Mouse (Mus musculus) heart, adult 2 months (tissue): ENCODE measurements around the gene Gm49510. TPM values are rescaled to one million over a fixed set of nuclear protein-coding genes. Genes with fewer than 3 reads are reported as not detected.
"Not testable (repeated sequence)": the region's sequence is repeated elsewhere in the genome, so short reads cannot be mapped to it uniquely, and the experiment has no call there.

Experiments used
- DNase-seq, 2 experiments: peaks; one replicate each; pipeline ENCODE4 v3.0.0; 2021
- H3K27ac ChIP-seq: fragments of 200-600 bp; 2 replicates; pipeline ENCODE4 v1.8.1; 2022
- H3K27me3 ChIP-seq: fragments of 200-500 bp; 2 replicates; pipeline ENCODE4 v1.6.1; 2012; ENCODE audit warnings: mild to moderate bottlenecking, low read length, inconsistent platforms, mixed read lengths; ENCODE audit not compliant: control insufficient read depth, insufficient read depth
- H3K36me3 ChIP-seq: fragments of 200-500 bp; 2 replicates; pipeline ENCODE4 v1.6.1; 2012; ENCODE audit warnings: low read length, inconsistent platforms; ENCODE audit not compliant: control insufficient read depth, insufficient read depth
- H3K4me1 ChIP-seq: fragments of 200-500 bp; 2 replicates; pipeline ENCODE4 v1.6.1; 2011; ENCODE audit warnings: low read length; ENCODE audit not compliant: control insufficient read depth, insufficient read depth
- H3K4me3 ChIP-seq: fragments of 200-600 bp; 2 replicates; pipeline ENCODE4 v1.8.1; 2022
- H3K79me2 ChIP-seq: fragments of 200-500 bp; replicated peaks from 2 replicates; pipeline ENCODE4 v1.6.1; 2012; ENCODE audit warnings: mild to moderate bottlenecking, inconsistent platforms, low read length, moderate library complexity, mixed read lengths; ENCODE audit not compliant: control insufficient read depth, insufficient read depth
- H3K9ac ChIP-seq: fragments of 200-500 bp; 2 replicates; pipeline ENCODE4 v1.6.1; 2012; ENCODE audit warnings: low read depth, mild to moderate bottlenecking, control low read depth, inconsistent platforms, low read length, mixed read lengths
- CTCF ChIP-seq: fragments of 200-600 bp; IDR thresholded peaks from 2 replicates; pipeline ENCODE4 v1.8.1; 2022; ENCODE audit warnings: antibody characterized with exemption, mild to moderate bottlenecking, moderate library complexity
- EP300 ChIP-seq: fragments of 200-500 bp; IDR thresholded peaks from 2 replicates; pipeline ENCODE4 v1.6.1; 2011; ENCODE audit warnings: low read depth, low read length, control low read depth; ENCODE audit not compliant: insufficient read depth
- POLR2A ChIP-seq: fragments of 200-500 bp; IDR thresholded peaks from 2 replicates; pipeline ENCODE4 v1.6.1; 2011; ENCODE audit warnings: mild to moderate bottlenecking, low read depth, low read length, control low read depth; ENCODE audit not compliant: insufficient read depth
- WGBS: fragments of 180-500 bp; shearing (Covaris S2); methylation state at CpG from one replicate; pipeline ENCODE4 v1.1.7; 2018; 5-methylcytosine and 5-hydroxymethylcytosine counted together
- intact Hi-C: fragments of 180-260 bp; cut with DNase I; formaldehyde crosslinking; loops from one replicate; pipeline ENCODE4 v1.15.1; 2025
- polyA plus RNA-seq: library from polyadenylated mRNA; depleted of rRNA; stranded (reverse); fragments of >200 nt; gene quantifications from 2 replicates; pipeline ENCODE4 v1.2.3, GENCODE M21; 2012
- total RNA-seq, 2 experiments: library from RNA; stranded (reverse); gene quantifications; 2 replicates each; pipeline ENCODE4 v1.2.3; 2021

Gm49510 gene
- total and polyA plus RNA-seq, 3 experiments, result 0.04 TPM; not detected in 2

DNA sequence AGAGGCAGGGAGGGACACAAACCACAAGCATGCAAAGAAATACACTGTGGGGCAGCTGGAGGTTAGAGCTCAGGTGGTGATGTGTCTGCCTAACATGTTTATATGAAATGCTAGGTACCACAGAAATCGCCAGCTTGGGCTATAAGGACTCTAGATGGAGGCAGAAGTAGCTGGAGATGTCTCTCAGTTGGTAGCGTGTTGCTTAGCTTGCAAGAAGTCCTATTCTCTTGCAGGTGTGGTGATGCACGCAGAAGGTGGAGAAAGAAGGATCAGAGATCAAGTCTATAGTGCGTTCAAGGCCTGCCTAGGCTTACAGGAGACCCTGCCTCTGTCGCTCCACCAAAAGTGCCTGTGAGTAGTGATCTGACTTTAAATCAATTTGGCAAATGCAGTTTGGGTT is 23.9 kb upstream of the Gm49510 start:
- H3K4me3 ChIP-seq, result no peak overlapping the region
- no peaks in the 10 kb centered on the region for H3K27me3 ChIP-seq
- peaks cover 5% of the 10 kb centered on the region for H3K4me1 ChIP-seq
- no peak overlapping the region for H3K27ac ChIP-seq
- no peaks in the 10 kb centered on the region for H3K36me3 ChIP-seq
- no peak overlapping the region for H3K9ac ChIP-seq
- intact Hi-C loops, result no loop called here
- no peaks in the 10 kb centered on the region for H3K79me2 ChIP-seq
- no peak for DNase-seq
- no peak for TF ChIP-seq EP300
- TF ChIP-seq POLR2A, result no peak
- no peak for TF ChIP-seq CTCF
- 93% methylated on average over 5 of the region's 5 CpGs for WGBS

DNA sequence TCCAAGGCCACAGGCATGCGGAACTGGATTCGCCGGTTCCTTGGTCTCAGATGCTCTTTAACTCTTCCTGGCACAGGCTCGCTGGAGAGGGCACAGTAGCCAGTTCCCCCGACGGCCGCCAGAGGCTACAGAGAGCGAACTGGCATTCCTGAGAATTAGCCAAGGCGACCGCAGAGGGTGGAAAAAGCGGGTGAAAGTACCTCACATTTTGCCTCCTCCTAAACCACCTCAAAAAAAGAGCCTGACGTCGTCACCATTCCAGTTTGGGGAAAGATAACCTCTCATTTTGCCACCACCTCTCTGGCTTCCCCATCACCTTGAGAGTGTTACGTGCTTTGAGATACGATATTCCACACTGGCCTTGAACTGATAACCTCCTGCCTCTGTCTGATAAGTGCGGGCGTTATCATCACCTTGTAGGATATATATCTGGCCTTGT is 23.2 kb upstream of the Gm49510 start:
- WGBS, result 4% methylated on average over 17 of the region's 17 CpGs
- TF ChIP-seq CTCF, result peak; percentile 91
- no peak for TF ChIP-seq EP300
- TF ChIP-seq POLR2A, result peak; percentile 47; the same call in 1 of the 2 replicates
- Histone ChIP-seq H3K36me3 (no peaks in the 10 kb centered on the region), H3K4me3 (peak overlapping the region; percentile 85), H3K79me2 (no peaks in the 10 kb centered on the region), H3K4me1 (peaks cover 5% of the 10 kb centered on the region), H3K9ac (peak overlapping the region; percentile 57), H3K27me3 (no peaks in the 10 kb centered on the region), H3K27ac (peak overlapping the region; percentile 99)
- intact Hi-C loops, result no loop called here
- DNase-seq, result peak; percentile 76 to 79

DNA sequence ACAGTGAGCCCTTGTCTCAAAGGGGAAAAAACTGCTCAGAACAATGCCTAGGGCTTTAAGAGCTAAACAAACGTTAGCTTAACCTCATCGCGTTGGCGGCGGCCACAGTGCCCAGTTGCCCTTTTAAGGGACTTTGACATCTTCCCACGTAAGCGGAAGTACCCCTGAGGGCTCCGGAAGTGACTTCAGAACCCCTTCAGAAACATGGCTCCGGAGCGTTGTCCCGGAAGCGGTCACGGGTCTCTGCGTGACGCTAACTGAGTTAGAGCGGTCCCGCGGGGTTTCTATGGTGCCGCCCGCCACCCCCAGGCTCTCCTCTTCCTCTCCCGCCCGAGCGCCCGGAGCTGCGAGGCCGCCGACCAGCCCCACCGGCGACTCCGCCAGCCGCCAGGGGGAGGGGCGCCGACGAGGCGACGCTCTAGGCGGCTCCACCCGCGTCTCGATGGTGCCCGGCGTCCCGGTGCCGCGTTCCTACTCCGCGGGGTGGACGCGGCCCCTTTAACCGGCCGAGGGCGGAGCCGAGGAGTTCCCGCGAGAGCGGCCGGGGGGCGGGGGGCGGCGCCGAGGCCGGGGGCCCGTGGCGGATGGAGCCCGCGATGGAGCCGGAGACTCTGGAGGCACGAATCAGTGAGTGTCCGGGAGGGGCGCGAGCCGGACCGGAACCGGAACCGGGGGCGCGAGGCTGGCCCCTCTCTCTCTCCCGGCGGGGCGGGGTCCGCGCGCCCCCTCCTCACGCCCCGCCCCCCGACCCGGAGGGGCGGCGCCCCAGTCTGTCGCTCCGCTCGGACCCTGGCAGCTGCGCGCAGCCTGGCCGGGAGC is 22.3 kb upstream of the Gm49510 start, which contains the start of gene Gga1:
Gene Gga1 (plus strand): TSS at position 200 of the 819 bp plus-strand sequence.
- Histone ChIP-seq H3K4me3 (peak within 1 kb of the TSS; percentile 85), H3K4me1 (peaks cover 5% of the 10 kb centered on the region), H3K36me3 (no peaks in the 10 kb centered on the region), H3K27ac (peak within 1 kb of the TSS; percentile 99), H3K79me2 (no peaks in the 10 kb centered on the region), H3K27me3 (no peaks in the 10 kb centered on the region), H3K9ac (peak within 1 kb of the TSS; percentile 86)
- intact Hi-C loops, result no loop called here
- TF ChIP-seq CTCF (peak; percentile 53), POLR2A (peak; percentile 91), EP300 (peak; percentile 59)
- peak; percentile 92 to 95 for DNase-seq
- under 1% methylated on average over 69 of the region's 95 CpGs for WGBS

DNA sequence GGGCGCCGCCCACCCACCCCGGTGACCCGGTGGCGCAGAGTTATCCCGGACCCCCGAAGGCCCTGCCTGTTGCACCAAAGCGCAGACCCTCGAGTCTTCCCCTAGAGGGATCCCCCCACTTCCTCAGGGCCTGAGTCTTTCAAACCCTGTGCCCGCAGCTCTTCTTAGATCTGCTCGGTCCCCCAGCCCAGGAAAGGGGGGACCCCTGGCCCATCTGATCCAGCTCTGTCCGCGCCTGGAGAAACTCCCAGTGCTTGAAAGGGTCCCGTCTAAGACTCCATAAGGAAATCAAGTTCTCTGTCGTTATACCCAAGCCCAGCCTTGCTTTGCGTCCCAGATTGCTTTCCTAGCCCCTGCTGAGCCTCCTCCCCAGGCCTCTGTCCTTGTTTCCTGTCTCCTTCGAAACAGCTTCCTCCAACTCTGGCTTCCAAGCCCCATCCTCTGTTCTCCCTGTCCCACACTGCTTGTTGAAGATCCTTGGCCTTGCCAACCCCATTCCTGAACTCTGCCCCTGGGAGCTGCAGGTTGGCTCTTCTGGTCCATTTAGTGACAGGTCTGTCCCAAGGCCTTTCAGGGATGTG is 21.6 kb upstream of the Gm49510 start:
- Histone ChIP-seq H3K79me2 (no peaks in the 10 kb centered on the region), H3K36me3 (no peaks in the 10 kb centered on the region), H3K4me1 (peaks cover 5% of the 10 kb centered on the region), H3K9ac (peak overlapping the region; percentile 86), H3K27me3 (no peaks in the 10 kb centered on the region), H3K27ac (peak overlapping the region; percentile 99), H3K4me3 (peak overlapping the region; percentile 85)
- intact Hi-C loops, result no loop called here
- DNase-seq, result no peak
- TF ChIP-seq CTCF (no peak), EP300 (no peak), POLR2A (no peak)
- 1% methylated on average over 17 of the region's 17 CpGs for WGBS

DNA sequence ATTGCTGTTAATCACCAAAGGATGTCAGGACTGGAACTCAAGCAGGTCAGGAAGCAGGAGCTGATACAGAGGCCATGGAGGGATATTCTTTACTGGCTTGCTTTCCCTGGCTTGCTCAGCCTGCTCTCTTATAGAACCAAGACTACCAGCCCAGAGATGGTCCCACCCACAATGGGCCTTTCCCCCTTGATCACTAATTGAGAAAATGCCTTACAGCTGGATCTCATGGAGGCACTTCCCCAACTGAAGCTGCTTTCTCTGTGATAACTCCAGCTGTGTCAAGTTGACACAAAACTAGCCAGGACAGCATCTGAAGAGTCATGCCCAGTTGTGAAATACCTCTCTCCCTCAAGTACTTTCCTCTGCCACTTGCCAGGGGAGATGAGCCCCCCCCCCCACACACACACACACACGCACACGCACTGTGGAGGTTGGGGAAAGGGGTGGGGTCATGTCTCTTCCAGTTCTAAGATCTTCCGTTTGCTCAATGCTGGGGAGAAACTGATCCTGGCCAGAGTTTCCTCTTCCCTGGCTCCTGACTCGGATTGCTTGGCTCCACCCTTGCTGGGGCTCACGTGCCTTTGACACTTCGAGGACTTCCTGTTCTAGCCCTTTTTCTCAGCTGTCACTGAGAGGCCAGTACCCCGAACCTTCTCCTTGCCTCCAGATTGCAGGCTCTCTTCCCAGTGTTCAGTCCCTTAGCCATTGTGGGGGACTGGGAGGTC is 20.5 kb upstream of the Gm49510 start:
- H3K9ac ChIP-seq, H3K27me3 ChIP-seq, H3K4me3 ChIP-seq, H3K27ac ChIP-seq, H3K79me2 ChIP-seq, H3K4me1 ChIP-seq, H3K36me3 ChIP-seq, intact Hi-C loops: not testable (repeated sequence)
- 19% methylated on average over 7 of the region's 7 CpGs for WGBS
- peak; percentile 46 to 65 for DNase-seq

DNA sequence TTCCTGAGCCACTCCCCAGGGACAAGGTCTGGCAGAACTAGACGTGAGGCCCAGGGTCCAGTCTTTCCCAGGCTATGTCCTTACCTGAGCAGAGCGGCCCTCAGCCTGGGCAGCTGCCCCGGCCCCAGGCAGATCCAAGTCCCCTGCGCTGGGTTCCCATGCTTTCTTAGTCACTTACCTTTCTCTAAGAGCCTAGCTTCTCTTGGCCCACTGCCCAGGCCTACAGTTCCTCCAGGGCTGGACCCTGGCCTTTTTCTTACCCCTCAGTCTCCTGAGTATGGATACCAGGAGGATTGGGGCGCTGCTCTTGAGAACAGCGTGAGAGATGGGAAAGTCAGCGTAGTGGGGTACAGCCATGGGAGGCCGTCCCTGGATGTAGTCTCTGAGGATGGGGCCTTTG is 19.0 kb upstream of the Gm49510 start:
- Histone ChIP-seq H3K27ac (no peak overlapping the region), H3K4me1 (peaks cover 5% of the 10 kb centered on the region), H3K4me3 (no peak overlapping the region), H3K36me3 (no peaks in the 10 kb centered on the region), H3K79me2 (no peaks in the 10 kb centered on the region), H3K27me3 (no peaks in the 10 kb centered on the region), H3K9ac (no peak overlapping the region)
- no peak for TF ChIP-seq POLR2A
- TF ChIP-seq EP300, result no peak
- TF ChIP-seq CTCF, result no peak
- intact Hi-C loops, result no loop called here
- 89% methylated on average over 8 of the region's 8 CpGs for WGBS
- no peak for DNase-seq
